Mouse (Mus musculus) inflammation-experienced regulatory T-cells, adult 16 weeks (primary cell): ENCODE measurements around the gene Doc2g. TPM values are rescaled to one million over a fixed set of nuclear protein-coding genes. Genes with fewer than 3 reads are reported as not detected.

Experiments
- polyA plus RNA-seq: library from polyadenylated mRNA; unstranded; fragments of 100-300 nt; shearing (Covaris generic); gene quantifications from one replicate; pipeline ENCODE4 v1.2.1, GENCODE M21; 2017

Gene Doc2g
- polyA plus RNA-seq = 2.9 TPM

GRCm38 (mm10) chr19:4003112-4003511, at the start of gene Doc2g:
Doc2g (plus strand) TSS chr19:4003313.

GRCm38 (mm10) chr19:3958470-3958869, 44.6 kb upstream of the Doc2g start, which contains the start of gene Aldh3b3:
Aldh3b3 (plus strand) TSS chr19:3958645.

GRCm38 (mm10) chr19:3972229-3972628, 30.9 kb upstream of the Doc2g start, which contains the start of gene Aldh3b2:
Aldh3b2 (plus strand) TSS chr19:3972328.

GRCm38 (mm10) chr19:3986334-3986733, 16.8 kb upstream of the Doc2g start, which contains the start of gene Acy3:
Acy3 (plus strand) TSS chr19:3986570.

GRCm38 (mm10) chr19:3992416-3992815, 10.7 kb upstream of the Doc2g start, which contains the start of gene Tbx10:
Tbx10 (plus strand) TSS chr19:3992752.

GRCm38 (mm10) chr19:4000119-4000900, 2.8 kb upstream of the Doc2g start, which contains the start of the genes Nudt8 and Gm49405:
Nudt8 (plus strand) TSS chr19:4000580.
Gm49405 (plus strand) TSS chr19:4000626.

GRCm38 (mm10) chr19:4012432-4013022, 9.4 kb downstream of the Doc2g start, which contains the start of gene Ndufv1:
Ndufv1 (minus strand) TSS chr19:4012806.

GRCm38 (mm10) chr19:4037788-4038232, 34.7 kb downstream of the Doc2g start, which contains the start of gene Gstp1:
Gstp1 (minus strand) TSS chr19:4037985.

GRCm38 (mm10) chr19:4045966-4046865, 43.1 kb downstream of the Doc2g start, which contains the start of gene Gstp2:
Gstp2 (minus strand) TSS chr19:4046023.

Other genes starting within 250 kb of the Doc2g start
- 48.1 TPM for gene Kmt5b, start 235.9 kb upstream of the Doc2g start, polyA plus RNA-seq
- 3.3 TPM for gene Chka, start 151.5 kb upstream of the Doc2g start, polyA plus RNA-seq
- 75.6 TPM for gene Tcirg1, start 96.2 kb upstream of the Doc2g start, polyA plus RNA-seq
- 209 TPM for gene Ndufs8, start 90.5 kb upstream of the Doc2g start, polyA plus RNA-seq
- gene Aldh3b1, start 73.5 kb upstream of the Doc2g start, polyA plus RNA-seq = 0.95 TPM
- 71.9 TPM for gene Unc93b1, start 68.1 kb upstream of the Doc2g start, polyA plus RNA-seq
- gene Aldh3b3, start 44.7 kb upstream of the Doc2g start, polyA plus RNA-seq = not detected
- gene Aldh3b2, start 31.0 kb upstream of the Doc2g start, polyA plus RNA-seq = not detected
- gene Acy3, start 16.7 kb upstream of the Doc2g start, polyA plus RNA-seq = 0.88 TPM
- gene Tbx10, start 10.6 kb upstream of the Doc2g start, polyA plus RNA-seq = not detected
- 12.2 TPM for gene Nudt8, start 2.7 kb upstream of the Doc2g start, polyA plus RNA-seq
- 1.6 TPM for gene Gm49405, start 2.7 kb upstream of the Doc2g start, polyA plus RNA-seq
- 167 TPM for gene Ndufv1, start 9.5 kb downstream of the Doc2g start, polyA plus RNA-seq
- gene Gstp1, start 34.7 kb downstream of the Doc2g start, polyA plus RNA-seq = 661 TPM
- gene Gstp2, start 42.7 kb downstream of the Doc2g start, polyA plus RNA-seq = 1.1 TPM
- gene Gstp3, start 56.3 kb downstream of the Doc2g start, polyA plus RNA-seq = 111 TPM
- not detected for gene Cabp2, start 78.3 kb downstream of the Doc2g start, polyA plus RNA-seq
- gene Cdk2ap2, start 93.9 kb downstream of the Doc2g start, polyA plus RNA-seq = 1,056 TPM
- 397 TPM for gene Pitpnm1, start 96.7 kb downstream of the Doc2g start, polyA plus RNA-seq
- 213 TPM for gene Aip, start 122.5 kb downstream of the Doc2g start, polyA plus RNA-seq
- gene Gpr152, start 136.5 kb downstream of the Doc2g start, polyA plus RNA-seq = not detected
- 0.57 TPM for gene Cabp4, start 140.7 kb downstream of the Doc2g start, polyA plus RNA-seq
- gene Coro1b, start 145.3 kb downstream of the Doc2g start, polyA plus RNA-seq = 481 TPM
- gene Ptprcap, start 150.3 kb downstream of the Doc2g start, polyA plus RNA-seq = 1,670 TPM
- 55.9 TPM for gene Rps6kb2, start 160.0 kb downstream of the Doc2g start, polyA plus RNA-seq
- 16.4 TPM for gene Carns1, start 172.2 kb downstream of the Doc2g start, polyA plus RNA-seq
- 953 TPM for gene Tbc1d10c, start 188.0 kb downstream of the Doc2g start, polyA plus RNA-seq
- gene Ppp1ca, start 188.8 kb downstream of the Doc2g start, polyA plus RNA-seq = 1,322 TPM
- gene Rad9a, start 198.3 kb downstream of the Doc2g start, polyA plus RNA-seq = 86.2 TPM
- gene Clcf1, start 210.9 kb downstream of the Doc2g start, polyA plus RNA-seq = 30.2 TPM
- not detected for gene AC109138.7, start 211.0 kb downstream of the Doc2g start, polyA plus RNA-seq
- gene Pold4, start 228.6 kb downstream of the Doc2g start, polyA plus RNA-seq = 125 TPM